Mouse (Mus musculus): Measurements from ENCODE around the gene Nrxn3. TPM values are rescaled to one million over a fixed set of nuclear protein-coding genes. Genes with fewer than 3 reads are reported as not detected.

The Nrxn3 gene
- polyA plus RNA-seq (2014; fragmentation: Nextera tagmentation; extraction: Ambion mirVana), result 3.5 and 5.2 TPM in 2 replicates

GRCm38 (mm10) chr12:88722691-88723070, at the start of gene Nrxn3:
Nrxn3 (plus strand) TSS chr12:88722876.
- peak within 1 kb of the TSS; percentile 33 for H3K4me2 ChIP-seq (replicated peaks; ENCODE audit: low read depth, low read length)
- H3K9me3 ChIP-seq (ENCODE audit: control insufficient read depth, low read length), result no peaks in the 10 kb centered on the region
- 2% methylated on average over 9 of the region's 9 CpGs for WGBS
- no peaks in the 10 kb centered on the region for H3K27me3 ChIP-seq (ENCODE audit: control insufficient read depth, insufficient read depth, low read length)
- no peaks in the 10 kb centered on the region for H3K4me1 ChIP-seq (ENCODE audit: control insufficient read depth, insufficient read depth, low read length)
- no peak within 1 kb of the TSS; the same call in 1 of the 2 replicates for H3K9ac ChIP-seq (ENCODE audit: low read depth, low read length)
- no peaks in the 10 kb centered on the region for H3K36me3 ChIP-seq (ENCODE audit: control insufficient read depth, insufficient read depth, low read length)
- no peak within 1 kb of the TSS for H3K27ac ChIP-seq (ENCODE audit: low read depth, low read length)
- peak within 1 kb of the TSS; percentile 17 for H3K4me3 ChIP-seq (ENCODE audit: low read length)
- peak; percentile 96 for ATAC-seq (ENCODE audit: low FRiP score, low TSS enrichment)

GRCm38 (mm10) chr12:88704159-88704846, 18.4 kb upstream of the Nrxn3 start:
- Histone ChIP-seq H3K27ac (ENCODE audit: low read depth, low read length) (no peak overlapping the region), H3K4me1 (ENCODE audit: control insufficient read depth, insufficient read depth, low read length) (no peaks in the 10 kb centered on the region), H3K27me3 (ENCODE audit: control insufficient read depth, insufficient read depth, low read length) (no peaks in the 10 kb centered on the region), H3K9me3 (ENCODE audit: control insufficient read depth, low read length) (no peaks in the 10 kb centered on the region), H3K9ac (ENCODE audit: low read depth, low read length) (no peak overlapping the region), H3K4me2 (replicated peaks; ENCODE audit: low read depth, low read length) (no peak overlapping the region), H3K36me3 (ENCODE audit: control insufficient read depth, insufficient read depth, low read length) (no peaks in the 10 kb centered on the region), H3K4me3 (ENCODE audit: low read length) (no peak overlapping the region)
- 45% methylated on average over 10 of the region's 10 CpGs for WGBS
- ATAC-seq (ENCODE audit: low FRiP score, low TSS enrichment), result no peak

- ATAC-seq (ENCODE audit: low FRiP score, low TSS enrichment), result no peak
- no peak overlapping the region for H3K9ac ChIP-seq (ENCODE audit: low read depth, low read length)
- no peak overlapping the region for H3K4me3 ChIP-seq (ENCODE audit: low read length)
- no peaks in the 10 kb centered on the region for H3K4me1 ChIP-seq (ENCODE audit: control insufficient read depth, insufficient read depth, low read length)
- no peaks in the 10 kb centered on the region for H3K27me3 ChIP-seq (ENCODE audit: control insufficient read depth, insufficient read depth, low read length)
- no peak overlapping the region for H3K27ac ChIP-seq (ENCODE audit: low read depth, low read length)
- no peaks in the 10 kb centered on the region for H3K9me3 ChIP-seq (ENCODE audit: control insufficient read depth, low read length)
- no peaks in the 10 kb centered on the region for H3K36me3 ChIP-seq (ENCODE audit: control insufficient read depth, insufficient read depth, low read length)
- no peak overlapping the region for H3K4me2 ChIP-seq (replicated peaks; ENCODE audit: low read depth, low read length)
- WGBS, result 77% methylated on average over 3 of the region's 3 CpGs
Measured at GRCm38 (mm10) chr12:88705959-88706358, 16.7 kb upstream of the Nrxn3 start.

- Histone ChIP-seq H3K27ac (ENCODE audit: low read depth, low read length) (no peak overlapping the region), H3K27me3 (ENCODE audit: control insufficient read depth, insufficient read depth, low read length) (no peaks in the 10 kb centered on the region), H3K9me3 (ENCODE audit: control insufficient read depth, low read length) (no peaks in the 10 kb centered on the region), H3K9ac (ENCODE audit: low read depth, low read length) (no peak overlapping the region), H3K4me2 (replicated peaks; ENCODE audit: low read depth, low read length) (no peak overlapping the region), H3K36me3 (ENCODE audit: control insufficient read depth, insufficient read depth, low read length) (no peaks in the 10 kb centered on the region), H3K4me3 (ENCODE audit: low read length) (no peak overlapping the region), H3K4me1 (ENCODE audit: control insufficient read depth, insufficient read depth, low read length) (no peaks in the 10 kb centered on the region)
- no peak for ATAC-seq (ENCODE audit: low FRiP score, low TSS enrichment)
- 83% methylated on average over 3 of the region's 3 CpGs for WGBS
Measured at GRCm38 (mm10) chr12:88707786-88708185, 14.9 kb upstream of the Nrxn3 start.

GRCm38 (mm10) chr12:88709223-88709622, 13.5 kb upstream of the Nrxn3 start:
- H3K27me3 ChIP-seq (ENCODE audit: control insufficient read depth, insufficient read depth, low read length), result no peaks in the 10 kb centered on the region
- no peak overlapping the region for H3K27ac ChIP-seq (ENCODE audit: low read depth, low read length)
- H3K36me3 ChIP-seq (ENCODE audit: control insufficient read depth, insufficient read depth, low read length), result no peaks in the 10 kb centered on the region
- H3K9ac ChIP-seq (ENCODE audit: low read depth, low read length), result no peak overlapping the region
- no peak overlapping the region for H3K4me3 ChIP-seq (ENCODE audit: low read length)
- H3K4me1 ChIP-seq (ENCODE audit: control insufficient read depth, insufficient read depth, low read length), result no peaks in the 10 kb centered on the region
- H3K9me3 ChIP-seq (ENCODE audit: control insufficient read depth, low read length), result no peaks in the 10 kb centered on the region
- 10% methylated on average over 11 of the region's 11 CpGs for WGBS
- H3K4me2 ChIP-seq (replicated peaks; ENCODE audit: low read depth, low read length), result no peak overlapping the region
- ATAC-seq (ENCODE audit: low FRiP score, low TSS enrichment), result peak; percentile 91

- no peak for ATAC-seq (ENCODE audit: low FRiP score, low TSS enrichment)
- H3K36me3 ChIP-seq (ENCODE audit: control insufficient read depth, insufficient read depth, low read length), result no peaks in the 10 kb centered on the region
- no peaks in the 10 kb centered on the region for H3K9me3 ChIP-seq (ENCODE audit: control insufficient read depth, low read length)
- 67% methylated on average over 4 of the region's 4 CpGs for WGBS
- no peaks in the 10 kb centered on the region for H3K27me3 ChIP-seq (ENCODE audit: control insufficient read depth, insufficient read depth, low read length)
- no peak overlapping the region for H3K4me2 ChIP-seq (replicated peaks; ENCODE audit: low read depth, low read length)
- no peak overlapping the region for H3K4me3 ChIP-seq (ENCODE audit: low read length)
- H3K9ac ChIP-seq (ENCODE audit: low read depth, low read length), result no peak overlapping the region
- H3K27ac ChIP-seq (ENCODE audit: low read depth, low read length), result no peak overlapping the region
- H3K4me1 ChIP-seq (ENCODE audit: control insufficient read depth, insufficient read depth, low read length), result no peaks in the 10 kb centered on the region
Measured at GRCm38 (mm10) chr12:88713456-88713855, 9.2 kb upstream of the Nrxn3 start.

- Histone ChIP-seq H3K36me3 (ENCODE audit: control insufficient read depth, insufficient read depth, low read length) (no peaks in the 10 kb centered on the region), H3K27me3 (ENCODE audit: control insufficient read depth, insufficient read depth, low read length) (no peaks in the 10 kb centered on the region), H3K4me3 (ENCODE audit: low read length) (no peak overlapping the region), H3K4me1 (ENCODE audit: control insufficient read depth, insufficient read depth, low read length) (no peaks in the 10 kb centered on the region), H3K9ac (ENCODE audit: low read depth, low read length) (no peak overlapping the region), H3K9me3 (ENCODE audit: control insufficient read depth, low read length) (no peaks in the 10 kb centered on the region), H3K4me2 (replicated peaks; ENCODE audit: low read depth, low read length) (no peak overlapping the region), H3K27ac (ENCODE audit: low read depth, low read length) (no peak overlapping the region)
- WGBS, result 27% methylated on average over 3 of the region's 3 CpGs
- ATAC-seq (ENCODE audit: low FRiP score, low TSS enrichment), result no peak
Measured at GRCm38 (mm10) chr12:88722031-88722690, 515 bp upstream of the Nrxn3 start.

- H3K36me3 ChIP-seq (ENCODE audit: control insufficient read depth, insufficient read depth, low read length), result no peaks in the 10 kb centered on the region
- WGBS, result 95% methylated on average over 13 of the region's 13 CpGs
- no peaks in the 10 kb centered on the region for H3K4me1 ChIP-seq (ENCODE audit: control insufficient read depth, insufficient read depth, low read length)
- H3K9me3 ChIP-seq (ENCODE audit: control insufficient read depth, low read length), result no peaks in the 10 kb centered on the region
- ATAC-seq (ENCODE audit: low FRiP score, low TSS enrichment), result no peak
- no peak overlapping the region for H3K27ac ChIP-seq (ENCODE audit: low read depth, low read length)
- no peaks in the 10 kb centered on the region for H3K27me3 ChIP-seq (ENCODE audit: control insufficient read depth, insufficient read depth, low read length)
- H3K9ac ChIP-seq (ENCODE audit: low read depth, low read length), result no peak overlapping the region
- H3K4me3 ChIP-seq (ENCODE audit: low read length), result no peak overlapping the region
- no peak overlapping the region for H3K4me2 ChIP-seq (replicated peaks; ENCODE audit: low read depth, low read length)
Measured at GRCm38 (mm10) chr12:88726316-88726715, 3.6 kb downstream of the Nrxn3 start.

- Histone ChIP-seq H3K4me3 (ENCODE audit: low read length) (no peak overlapping the region), H3K4me1 (ENCODE audit: control insufficient read depth, insufficient read depth, low read length) (no peaks in the 10 kb centered on the region), H3K27me3 (ENCODE audit: control insufficient read depth, insufficient read depth, low read length) (no peaks in the 10 kb centered on the region), H3K4me2 (replicated peaks; ENCODE audit: low read depth, low read length) (no peak overlapping the region), H3K36me3 (ENCODE audit: control insufficient read depth, insufficient read depth, low read length) (no peaks in the 10 kb centered on the region), H3K9ac (ENCODE audit: low read depth, low read length) (no peak overlapping the region), H3K27ac (ENCODE audit: low read depth, low read length) (no peak overlapping the region), H3K9me3 (ENCODE audit: control insufficient read depth, low read length) (no peaks in the 10 kb centered on the region)
- no peak for ATAC-seq (ENCODE audit: low FRiP score, low TSS enrichment)
- 78% methylated on average over 6 of the region's 6 CpGs for WGBS
Measured at GRCm38 (mm10) chr12:88726755-88727154, 4.1 kb downstream of the Nrxn3 start.

Measured in kidney, embryonic 14.5 days (tissue).